Mouse (Mus musculus) testis, adult 2 months (tissue): ENCODE data around the gene Kif1b.

Experiments
- CTCF ChIP-seq: fragments of 200-500 bp; IDR thresholded peaks from 2 replicates; pipeline ENCODE4 v1.5.1; 2012; ENCODE audit warnings: low read depth, mild to moderate bottlenecking, inconsistent platforms, low read length, moderate library complexity; ENCODE audit not compliant: control insufficient read depth, insufficient read depth, insufficient replicate concordance
- POLR2A ChIP-seq: fragments of 200-500 bp; IDR thresholded peaks from 2 replicates; pipeline ENCODE4 v1.6.1; 2012; ENCODE audit warnings: low read depth, mild to moderate bottlenecking, inconsistent platforms, low read length, moderate library complexity; ENCODE audit not compliant: control insufficient read depth

DNA sequence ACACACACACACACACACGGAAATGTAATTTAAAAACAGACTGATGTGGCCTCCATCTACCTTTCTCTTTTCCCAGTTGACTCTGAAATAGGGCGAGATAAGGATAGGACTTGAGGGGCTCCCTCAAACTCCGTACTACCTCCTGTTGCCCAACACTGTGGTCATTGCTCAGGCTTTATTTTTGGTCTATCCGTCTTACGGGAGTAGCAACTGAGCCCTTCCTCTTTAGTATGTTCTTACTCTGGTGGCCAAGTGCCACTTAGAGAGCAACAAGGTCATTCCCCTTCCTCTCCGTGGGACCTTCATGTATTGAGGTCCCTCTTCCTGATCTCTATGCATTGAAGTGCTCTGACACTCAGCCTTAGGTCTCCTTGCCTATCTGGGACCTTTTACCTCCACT lies 133.8 kb downstream of the Kif1b start:
- TF ChIP-seq POLR2A (no peak), CTCF (no peak)
